Mouse (Mus musculus): ENCODE data around the gene Prdx6.
A peak's percentile ranks its signal among the peaks of the same experiment; 100 is the strongest.
"Not testable (repeated sequence)": the region's sequence is repeated elsewhere in the genome, so short reads cannot be mapped to it uniquely, and the experiment has no call there.

The Prdx6 gene

DNA sequence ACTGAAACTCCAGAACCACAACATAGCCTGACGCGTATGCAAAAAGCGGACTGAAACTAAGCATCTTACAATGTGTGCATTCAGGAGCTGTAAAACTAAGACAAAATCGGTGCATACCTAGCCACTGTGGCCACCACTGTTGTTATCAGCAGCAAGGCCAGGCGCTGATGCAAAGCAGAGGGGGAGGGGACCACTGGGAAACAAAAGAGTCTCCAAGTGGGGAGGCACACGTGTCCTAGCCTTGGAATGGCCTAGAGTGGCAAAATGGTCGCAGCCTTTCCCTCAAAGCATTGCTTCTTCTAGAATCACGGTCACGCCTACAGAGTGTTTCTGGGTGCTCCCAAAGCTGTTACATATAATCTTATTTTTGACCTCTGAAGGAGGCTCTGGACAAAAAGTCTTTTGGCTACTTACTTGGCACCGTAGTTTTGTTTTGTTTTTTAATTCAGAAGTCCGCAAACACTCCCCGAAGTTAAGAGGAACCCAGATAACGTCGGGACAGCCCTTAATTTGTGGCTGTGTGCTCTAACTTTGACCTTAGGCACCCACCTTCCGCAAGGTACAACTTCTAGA, 902 bp downstream of the Prdx6 start:
- peak; percentile 65 to 66 for DNase-seq

- peak; percentile 19 to 44 for DNase-seq
These were observed 1.6 kb downstream of the Prdx6 start for GRCm38 (mm10) chr1:161249442-161249841.

DNA sequence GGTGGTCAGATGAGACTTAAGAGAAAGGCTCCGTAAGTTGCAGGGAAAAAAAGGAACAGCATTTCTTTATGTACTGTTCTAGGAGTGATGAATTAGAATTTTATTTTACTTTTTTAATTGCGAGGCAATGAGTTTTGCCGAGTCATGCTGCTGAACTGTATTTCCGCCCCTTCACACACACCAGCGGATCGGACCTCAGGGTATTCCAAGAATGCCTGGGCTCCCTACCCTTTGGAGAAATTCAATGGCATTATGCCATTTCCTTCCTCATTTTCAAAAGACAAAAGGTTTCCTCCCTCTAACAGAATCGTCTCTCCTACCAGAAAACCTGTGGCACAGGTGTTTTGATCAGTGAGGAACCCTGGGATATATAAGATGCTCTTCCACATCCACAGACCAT, 2.3 kb downstream of the Prdx6 start:
- DNase-seq, result no peak

GRCm38 (mm10) chr1:161247643-161248580, 3.1 kb downstream of the Prdx6 start:
- peak; percentile 21 to 34 for DNase-seq

GRCm38 (mm10) chr1:161247176-161247575, 3.8 kb downstream of the Prdx6 start:
- DNase-seq, result no peak

DNA sequence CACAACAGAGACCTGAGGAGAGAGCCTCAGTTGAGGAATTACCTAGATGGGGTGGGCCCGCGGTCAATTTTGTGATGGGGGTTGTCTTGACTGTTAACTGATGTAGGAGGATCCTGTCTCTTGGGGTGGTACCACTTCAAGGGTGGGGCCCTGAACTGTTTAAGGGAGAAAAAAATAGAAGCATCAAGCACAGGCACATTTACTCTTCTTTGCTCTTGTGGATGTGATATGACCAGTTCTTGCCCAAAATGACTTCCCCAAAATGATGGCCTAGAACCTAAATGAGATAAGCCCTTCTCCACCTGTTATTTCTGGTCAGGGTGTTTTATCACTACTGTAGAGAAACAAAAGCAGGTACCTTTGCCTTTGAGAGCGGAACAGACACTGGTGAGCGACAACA, 13.3 kb downstream of the Prdx6 start:
- no peak for DNase-seq

DNA sequence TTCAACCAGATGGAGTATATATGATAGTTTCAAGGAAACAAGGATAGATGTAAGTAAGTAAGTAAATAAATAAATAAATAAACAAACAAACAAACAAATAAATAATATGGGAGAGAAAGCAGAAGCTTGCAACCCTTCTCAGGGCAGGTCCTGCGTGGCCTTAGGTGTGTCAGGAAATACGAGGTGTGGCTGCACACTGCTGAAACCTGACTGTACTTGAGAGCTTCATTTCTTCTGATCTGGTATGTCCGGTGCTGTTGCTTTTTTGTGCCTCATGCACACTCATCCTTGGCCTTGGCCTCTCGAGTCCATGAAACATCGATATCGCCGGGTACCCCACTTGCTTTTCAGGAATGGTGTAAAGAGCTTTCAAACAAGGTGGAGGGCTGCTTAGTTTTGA, 13.7 kb downstream of the Prdx6 start:
- DNase-seq, result no peak

DNA sequence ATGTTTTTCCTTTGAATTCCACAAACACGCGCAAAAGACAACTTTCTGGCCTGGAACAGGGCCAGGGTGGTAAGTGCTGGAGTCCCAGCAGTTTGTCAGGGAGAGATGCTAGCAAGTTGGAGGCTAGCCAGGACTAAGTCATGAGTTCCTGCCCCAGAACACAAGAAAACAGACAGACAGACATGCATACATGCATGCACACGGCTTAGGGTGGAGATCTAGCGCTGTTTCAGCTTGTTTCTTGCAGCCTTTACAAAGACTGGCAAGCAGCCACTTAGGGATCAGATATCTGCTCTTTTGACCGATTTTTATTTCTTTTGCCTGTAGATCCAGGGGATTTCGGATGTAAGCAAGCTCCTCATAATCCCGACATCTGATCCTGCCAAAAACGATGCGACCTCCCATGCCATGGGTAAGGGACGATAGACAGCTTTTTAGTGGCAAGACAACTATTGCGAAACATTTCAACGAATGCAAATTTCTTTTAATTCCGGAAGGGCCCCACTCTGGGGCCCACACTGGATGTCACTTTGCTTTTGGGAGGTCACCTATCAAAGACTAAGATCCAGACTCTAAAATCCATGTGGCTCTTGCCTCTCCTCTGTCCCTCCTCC, 17.7 kb downstream of the Prdx6 start:
- peak; percentile 21 to 50 for DNase-seq

DNA sequence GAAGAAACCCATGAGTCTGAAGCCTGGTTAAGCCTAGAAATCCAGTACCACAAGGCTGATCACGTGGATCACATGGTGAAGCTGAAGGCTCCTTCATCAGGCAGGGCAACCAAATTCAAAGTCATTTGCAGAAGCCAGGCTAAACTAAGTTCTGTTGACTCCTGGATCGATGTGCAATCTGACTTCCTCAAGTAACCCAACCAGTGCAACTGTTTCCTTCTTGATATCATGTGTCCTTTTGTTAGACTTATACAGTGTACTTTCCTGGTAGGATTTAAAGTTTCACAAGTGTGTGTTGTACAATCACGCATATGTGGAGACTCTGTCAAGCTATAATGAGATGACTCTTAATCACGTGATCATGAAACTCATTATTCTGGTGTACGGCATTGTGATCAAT, 18.8 kb downstream of the Prdx6 start:
- DNase-seq, result no peak

GRCm38 (mm10) chr1:161224837-161225236, 26.2 kb downstream of the Prdx6 start:
- peak; percentile 53 to 59 for DNase-seq

- DNase-seq, result no peak
These were observed 31.2 kb downstream of the Prdx6 start for GRCm38 (mm10) chr1:161219816-161220215.

GRCm38 (mm10) chr1:161214465-161214864, 36.6 kb downstream of the Prdx6 start:
- peak in 1 of 2 experiments; percentile 20 for DNase-seq

DNA sequence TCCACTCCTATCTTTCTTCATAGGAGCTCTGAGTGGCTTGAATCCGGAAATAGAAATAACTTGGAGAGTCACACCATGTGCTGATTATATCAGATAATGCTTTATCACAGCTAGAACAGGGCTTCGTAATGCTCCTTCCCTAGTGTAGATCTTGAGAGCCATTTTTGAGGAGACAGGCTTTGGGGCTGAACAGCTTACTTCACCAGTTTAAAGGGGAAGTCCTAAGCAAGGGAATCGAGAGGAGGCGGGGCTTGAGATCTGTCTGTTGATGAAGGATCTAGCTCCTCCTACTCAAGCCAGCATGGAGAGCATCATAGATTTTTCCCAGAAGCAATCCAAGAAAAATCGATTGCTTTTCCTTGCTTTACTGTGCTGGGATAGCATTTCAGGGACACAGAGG, 51.2 kb downstream of the Prdx6 start:
- no peak for DNase-seq

- DNase-seq, result not testable (repeated sequence)
These were observed 54.7 kb downstream of the Prdx6 start for GRCm38 (mm10) chr1:161196364-161196763.

- peak; percentile 79 to 86 for DNase-seq
These were observed 55.3 kb downstream of the Prdx6 start for GRCm38 (mm10) chr1:161195541-161196351.

- no peak for DNase-seq
These were observed 60.6 kb downstream of the Prdx6 start for GRCm38 (mm10) chr1:161190253-161190910.

Measured in lung, postnatal 4 days (tissue).